Mouse (Mus musculus) layer of hippocampus, postnatal 10 days (tissue): Measurements from ENCODE around the gene Msh6. TPM values are rescaled to one million over a fixed set of nuclear protein-coding genes. Genes with fewer than 3 reads are reported as not detected.
"Not testable (repeated sequence)": the region's sequence is repeated elsewhere in the genome, so short reads cannot be mapped to it uniquely, and the experiment has no call there.

ENCODE experiments used
- DNase-seq, 2 experiments: peaks; one replicate each; pipeline ENCODE4 v3.0.0; 2021; ENCODE audit warnings: low spot score in 2 of 2
- total RNA-seq, 2 experiments: library from RNA; stranded (reverse); gene quantifications; 2 replicates each; pipeline ENCODE4 v1.2.3; 2021

Msh6 gene
- total RNA-seq, 2 experiments from 2014 or later: 16.0 to 16.4 TPM

DNA sequence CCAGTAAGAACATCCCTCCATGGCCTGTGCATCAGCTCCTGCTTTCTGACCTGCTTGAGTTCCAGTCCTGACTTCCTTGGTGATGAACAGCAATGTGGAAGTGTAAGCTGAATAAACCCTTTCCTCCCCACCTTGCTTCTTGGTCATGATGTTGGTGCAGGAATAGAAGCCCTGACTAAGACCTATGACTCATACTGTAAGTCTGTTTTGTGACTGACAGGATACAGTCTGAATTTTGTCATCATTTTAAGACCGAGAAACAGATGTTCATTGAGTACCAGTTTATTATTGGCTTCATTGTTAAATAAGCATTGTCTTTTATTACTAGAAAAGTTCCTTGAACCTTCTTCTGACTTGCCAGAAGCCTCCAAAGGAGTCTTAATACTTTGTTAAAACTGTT is 4.8 kb downstream of the Msh6 start:
- not testable (repeated sequence) for DNase-seq

DNA sequence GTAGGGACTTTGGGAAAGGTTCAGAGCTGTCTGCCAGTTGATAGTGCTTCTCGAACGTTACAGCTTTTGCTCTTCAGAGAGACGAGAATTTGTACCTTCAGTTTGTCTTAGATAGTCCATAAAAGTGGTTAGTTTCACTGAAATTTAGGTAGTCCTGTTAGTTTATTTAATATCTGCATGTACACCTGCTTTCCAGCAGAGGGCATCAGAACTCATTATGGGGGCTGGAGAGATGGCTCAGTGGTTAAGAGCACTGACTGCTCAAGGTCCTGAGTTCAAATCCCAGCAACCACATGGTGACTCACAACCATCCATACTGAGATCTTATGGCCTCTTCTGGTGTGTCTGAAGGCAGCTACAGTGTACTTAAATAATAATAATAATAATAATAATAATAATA is 7.2 kb downstream of the Msh6 start:
- no peak for DNase-seq

DNA sequence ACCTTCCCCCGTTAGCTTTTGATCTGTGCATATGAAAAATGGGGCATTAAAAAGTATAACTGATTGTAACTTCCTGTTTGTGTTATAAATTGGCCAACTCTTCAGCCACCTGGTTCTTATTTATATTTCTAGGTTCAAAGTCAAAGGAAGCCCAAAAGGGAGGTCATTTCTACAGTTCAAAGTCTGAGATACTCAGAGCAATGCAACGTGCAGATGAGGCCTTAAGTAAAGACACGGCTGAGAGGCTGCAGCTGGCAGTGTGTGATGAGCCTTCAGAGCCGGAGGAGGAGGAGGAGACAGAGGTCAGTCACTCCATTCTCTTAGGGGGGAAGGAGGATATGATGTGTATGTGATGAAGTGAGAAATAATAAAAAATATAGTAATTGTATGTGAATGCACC is 8.5 kb downstream of the Msh6 start:
- no peak for DNase-seq

DNA sequence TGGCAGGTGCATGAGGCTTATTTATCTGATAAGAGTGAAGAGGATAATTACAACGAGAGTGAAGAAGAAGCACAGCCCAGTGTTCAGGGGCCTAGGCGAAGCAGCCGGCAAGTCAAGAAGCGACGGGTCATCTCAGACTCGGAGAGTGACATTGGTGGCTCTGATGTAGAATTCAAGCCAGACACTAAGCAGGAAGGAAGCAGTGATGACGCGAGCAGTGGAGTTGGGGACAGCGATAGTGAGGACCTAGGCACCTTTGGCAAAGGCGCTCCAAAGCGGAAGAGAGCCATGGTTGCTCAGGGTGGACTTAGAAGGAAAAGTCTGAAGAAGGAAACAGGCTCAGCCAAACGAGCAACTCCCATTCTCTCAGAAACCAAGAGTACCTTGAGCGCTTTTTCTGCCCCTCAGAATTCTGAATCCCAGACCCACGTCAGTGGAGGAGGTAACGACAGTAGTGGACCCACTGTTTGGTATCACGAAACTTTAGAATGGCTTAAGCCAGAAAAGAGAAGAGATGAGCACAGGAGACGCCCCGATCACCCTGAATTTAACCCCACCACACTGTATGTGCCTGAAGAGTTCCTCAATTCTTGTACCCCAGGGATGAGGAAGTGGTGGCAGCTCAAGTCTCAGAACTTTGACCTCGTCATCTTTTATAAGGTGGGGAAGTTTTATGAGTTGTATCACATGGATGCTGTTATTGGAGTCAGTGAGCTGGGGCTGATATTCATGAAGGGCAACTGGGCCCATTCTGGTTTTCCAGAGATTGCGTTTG is 9.8 kb downstream of the Msh6 start:
- DNase-seq: no peak

DNA sequence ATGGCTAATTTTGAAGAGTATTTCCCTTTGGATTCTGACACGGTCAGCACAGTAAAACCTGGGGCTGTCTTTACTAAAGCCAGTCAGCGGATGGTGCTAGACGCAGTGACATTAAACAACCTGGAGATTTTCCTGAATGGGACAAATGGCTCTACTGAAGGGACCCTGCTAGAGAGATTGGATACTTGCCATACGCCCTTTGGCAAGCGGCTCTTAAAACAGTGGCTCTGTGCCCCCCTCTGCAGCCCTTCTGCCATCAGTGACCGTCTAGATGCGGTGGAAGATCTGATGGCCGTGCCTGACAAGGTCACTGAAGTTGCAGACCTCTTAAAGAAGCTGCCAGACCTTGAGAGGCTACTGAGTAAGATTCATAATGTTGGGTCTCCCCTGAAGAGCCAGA is 11.1 kb downstream of the Msh6 start:
- no peak for DNase-seq

DNA sequence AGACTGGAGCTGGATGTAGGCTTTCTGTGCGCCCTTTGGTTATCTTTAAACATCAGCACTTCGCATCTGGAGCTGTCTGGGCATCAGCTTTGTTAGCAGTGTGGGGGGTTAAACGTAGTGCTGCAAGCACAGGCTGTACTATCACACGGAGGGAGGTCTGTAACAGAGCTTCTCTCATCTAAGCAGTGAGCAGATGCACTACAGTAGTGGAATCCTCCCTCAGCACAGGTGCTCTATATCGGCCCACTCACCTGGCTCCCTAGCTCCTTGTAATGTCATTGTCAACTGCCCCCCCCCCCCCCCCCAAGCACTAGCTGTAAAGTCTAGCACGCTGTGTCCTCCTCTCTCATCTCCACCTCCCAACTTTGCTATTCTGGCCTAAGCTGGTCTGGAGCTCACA is 12.6 kb downstream of the Msh6 start:
- DNase-seq: no peak

DNA sequence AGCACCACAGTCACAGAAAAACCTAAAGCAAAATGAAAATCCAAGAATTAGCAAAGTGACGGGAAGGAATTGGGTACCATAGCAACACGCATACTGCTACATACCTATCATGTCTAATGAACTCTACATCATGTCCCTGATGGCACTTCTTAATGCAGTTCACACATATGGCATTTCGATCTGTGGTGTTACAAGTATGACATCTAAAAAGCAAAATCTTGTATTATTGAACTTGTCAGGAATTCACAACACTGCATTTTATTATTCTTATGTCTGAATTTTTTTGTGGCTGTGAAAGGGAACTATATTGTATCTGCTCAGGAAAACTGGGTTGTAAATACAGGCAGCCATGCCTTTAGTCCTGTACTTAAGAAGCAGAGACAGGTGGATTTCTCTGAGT is 17.3 kb downstream of the Msh6 start:
- DNase-seq: no peak

DNA sequence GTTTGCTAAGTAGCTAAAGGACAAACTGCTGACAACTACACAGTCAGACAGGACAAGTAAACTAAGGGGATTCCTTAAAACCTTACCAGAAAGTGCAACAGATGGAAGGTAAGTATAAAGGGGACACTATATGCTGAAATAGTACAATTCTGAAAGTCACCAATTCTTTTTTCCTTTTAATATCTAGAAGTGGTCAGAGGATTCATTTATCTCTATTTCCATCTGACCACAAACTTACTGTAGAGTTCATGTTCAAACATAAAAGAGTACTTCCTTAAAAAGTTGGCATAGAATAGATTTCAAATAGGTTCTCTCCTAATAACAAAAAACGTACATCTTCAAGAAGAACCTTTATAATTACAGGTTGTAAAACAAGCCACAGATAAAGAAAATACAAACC is 18.5 kb downstream of the Msh6 start:
- no peak for DNase-seq

DNA sequence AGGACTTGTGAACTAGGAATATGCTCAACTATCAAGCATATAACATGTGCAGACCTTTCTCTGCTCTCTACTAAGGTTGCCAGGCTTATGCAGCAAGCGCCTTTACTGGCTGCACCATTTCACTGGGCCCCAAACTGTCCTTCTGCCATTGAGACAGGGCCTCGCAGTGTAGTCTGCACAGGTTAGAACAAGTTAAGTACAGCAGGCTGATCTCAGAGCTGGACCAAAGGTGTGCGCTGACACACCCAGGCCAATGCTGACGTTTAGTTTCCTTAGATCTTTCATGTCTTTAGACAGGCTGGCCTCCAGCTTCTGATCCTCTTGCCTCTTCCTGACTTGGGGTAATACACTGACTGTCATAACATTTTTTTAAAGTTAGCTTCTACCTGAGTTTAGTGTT is 22.9 kb downstream of the Msh6 start:
- DNase-seq: no peak

DNA sequence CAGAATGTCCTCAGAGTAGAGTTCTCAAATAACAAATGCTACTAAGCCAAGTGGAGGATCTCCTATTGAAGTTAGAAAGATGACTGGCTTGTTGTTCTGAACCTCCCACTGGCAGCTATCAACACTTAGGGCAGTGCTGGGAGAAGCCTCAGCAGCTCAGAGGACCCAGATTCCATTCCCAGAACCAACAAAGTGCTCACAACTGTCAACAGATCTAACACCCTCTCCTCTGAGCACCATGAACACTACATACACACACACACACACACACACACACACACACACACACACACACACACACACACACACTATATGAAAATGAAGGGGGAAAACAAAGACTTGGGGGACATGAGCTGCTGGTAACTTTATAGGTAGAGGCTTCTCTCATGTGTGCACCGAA is 30.0 kb downstream of the Msh6 start:
- no peak for DNase-seq

DNA sequence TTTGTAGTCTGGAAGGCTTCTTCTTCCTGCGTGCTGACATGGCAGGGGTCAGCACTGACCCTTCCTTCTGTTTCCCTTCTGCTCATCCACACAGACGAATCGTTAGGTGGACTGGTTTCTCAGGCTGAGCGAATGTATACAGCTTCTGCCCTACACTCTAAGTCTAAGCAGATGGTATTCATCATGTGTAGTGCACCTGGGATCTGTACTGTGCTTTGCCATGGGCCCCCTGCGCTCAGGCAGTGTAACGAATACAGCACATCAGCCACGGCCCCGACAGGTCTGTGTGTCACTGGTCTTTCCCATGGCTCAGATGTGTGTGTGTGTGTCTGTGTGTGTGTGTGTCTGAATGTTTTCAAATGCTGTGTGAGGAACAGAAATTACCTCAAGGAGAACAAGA is 32.1 kb downstream of the Msh6 start:
- DNase-seq: no peak

DNA sequence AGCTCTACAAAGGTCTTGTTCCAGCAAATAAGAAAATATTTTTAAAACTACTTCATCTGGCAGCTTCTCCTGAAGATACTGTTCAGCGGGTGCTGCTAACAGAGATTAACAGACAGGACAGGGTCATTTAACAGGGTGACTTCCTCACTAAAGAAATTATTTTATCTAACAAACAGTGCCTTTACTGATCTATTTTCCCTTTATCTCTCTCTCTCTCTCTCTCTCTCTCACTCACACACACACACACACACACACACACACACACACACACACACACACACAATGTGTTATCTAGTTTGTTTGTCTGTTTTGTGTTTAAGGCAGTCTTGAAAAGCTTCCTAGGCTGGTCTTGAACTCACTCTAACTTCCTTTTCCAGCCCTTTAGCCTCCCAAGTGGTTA is 39.6 kb downstream of the Msh6 start:
- DNase-seq: no peak

DNA sequence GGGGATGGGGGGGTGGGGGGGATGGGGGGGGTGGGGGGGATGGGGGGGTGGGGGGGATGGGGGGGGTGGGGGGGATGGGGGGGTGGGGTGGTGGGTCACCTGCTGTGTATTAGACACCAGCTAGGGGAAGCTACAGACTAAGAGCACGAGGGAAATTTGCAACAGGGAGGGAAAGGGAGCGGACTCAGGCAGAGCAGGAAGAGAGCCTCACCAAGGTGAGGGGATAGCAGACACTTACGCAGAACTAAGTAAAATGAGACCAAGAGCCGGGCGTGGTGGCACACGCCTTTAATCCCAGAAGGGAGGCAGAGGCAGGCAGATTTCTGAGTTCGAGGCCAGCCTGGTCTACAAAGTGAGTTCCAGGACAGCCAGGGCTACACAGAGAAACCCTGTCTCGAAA is 41.2 kb downstream of the Msh6 start:
- not testable (repeated sequence) for DNase-seq

DNA sequence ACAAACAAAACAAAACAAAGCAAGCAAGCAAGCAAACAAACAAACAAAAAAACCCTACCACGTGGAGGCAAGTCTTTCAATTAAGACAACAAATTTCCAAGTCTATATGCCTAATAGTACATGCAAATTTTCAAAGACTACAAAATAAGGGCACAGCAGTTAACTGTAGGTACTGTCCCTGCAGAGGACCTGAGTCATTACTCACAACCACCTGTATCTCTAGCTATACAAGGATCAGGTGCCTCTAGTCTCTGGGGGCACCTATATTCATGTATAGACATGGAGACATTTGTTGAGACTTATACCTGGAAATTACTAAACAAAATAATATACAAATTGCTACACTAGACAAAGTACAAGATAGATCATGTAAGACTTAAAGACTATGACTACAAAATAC is 49.1 kb downstream of the Msh6 start:
- no peak for DNase-seq

DNA sequence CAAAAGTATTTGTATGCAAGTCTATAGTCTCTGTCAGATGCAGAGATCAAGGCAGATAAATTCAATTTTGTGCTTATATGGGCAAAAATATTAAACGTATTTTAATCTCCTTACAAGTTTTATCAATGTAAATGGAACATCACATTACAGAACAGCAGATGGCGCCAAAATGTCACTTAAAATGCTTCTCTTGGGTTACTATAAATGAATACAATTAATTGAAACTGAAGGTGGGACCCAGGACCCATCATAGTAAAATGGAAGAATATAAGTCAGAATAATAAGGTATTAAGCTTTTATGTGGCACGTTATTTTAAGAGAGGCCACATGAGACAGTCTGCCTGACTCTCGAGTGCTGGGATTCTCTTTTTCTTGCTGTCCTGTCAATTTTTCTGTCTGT is 50.4 kb downstream of the Msh6 start:
- DNase-seq: peak; percentile 28 to 57

DNA sequence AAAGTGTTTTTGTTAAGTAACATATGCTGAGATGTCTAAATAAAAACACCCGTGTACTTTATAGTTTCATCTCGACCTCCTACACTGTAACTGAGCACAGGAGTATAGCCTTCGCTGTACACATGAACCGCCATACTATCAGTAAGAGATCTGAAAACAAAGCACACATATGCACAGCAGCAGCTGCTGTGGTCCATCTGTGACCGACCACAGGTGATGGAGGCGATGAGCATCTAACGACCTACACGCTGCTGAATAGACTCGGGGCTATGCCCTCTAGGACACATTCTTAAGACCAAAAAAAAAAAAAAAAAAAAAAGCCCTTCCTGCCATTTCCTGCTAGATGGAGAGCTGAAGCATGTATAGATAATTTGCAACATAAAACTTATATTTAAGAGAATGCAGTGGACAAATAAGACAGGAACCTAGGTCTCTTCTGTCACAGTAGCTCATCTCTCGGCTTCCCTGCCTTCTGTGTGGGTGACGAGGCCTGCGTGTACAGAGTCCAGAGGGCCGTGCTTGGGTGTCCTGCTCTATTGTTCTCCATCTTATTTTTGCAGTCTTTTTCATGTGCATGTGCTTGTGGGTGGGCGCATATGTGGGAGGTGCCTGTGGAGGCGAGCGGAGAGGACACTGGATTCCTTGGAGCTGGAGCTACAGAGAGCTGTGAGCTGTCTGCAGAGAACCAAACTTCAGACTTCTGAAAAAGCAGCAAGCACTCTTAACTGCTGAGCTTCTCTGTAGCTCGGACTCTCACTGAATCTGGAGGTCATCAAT is 54.5 kb downstream of the Msh6 start:
- DNase-seq: no peak

DNA sequence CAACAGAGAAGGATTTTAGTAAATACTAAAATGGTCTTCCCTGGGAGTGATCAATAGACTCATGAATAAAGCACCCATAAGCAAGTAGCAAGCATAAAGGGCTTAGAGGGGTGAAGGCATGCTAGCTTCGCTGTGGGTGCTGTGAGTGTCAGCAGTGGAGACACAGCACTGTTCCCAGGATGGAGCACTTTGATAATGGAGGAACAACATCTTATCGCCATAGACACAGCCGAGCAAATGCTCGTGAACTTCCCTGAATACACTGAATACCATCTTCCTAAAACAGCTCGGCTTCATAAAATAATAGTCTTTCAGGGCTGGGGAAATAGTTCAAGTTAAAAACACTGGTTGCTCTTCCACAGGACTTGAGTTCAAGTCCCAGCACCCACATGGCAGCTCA is 56.9 kb downstream of the Msh6 start:
- no peak for DNase-seq

DNA sequence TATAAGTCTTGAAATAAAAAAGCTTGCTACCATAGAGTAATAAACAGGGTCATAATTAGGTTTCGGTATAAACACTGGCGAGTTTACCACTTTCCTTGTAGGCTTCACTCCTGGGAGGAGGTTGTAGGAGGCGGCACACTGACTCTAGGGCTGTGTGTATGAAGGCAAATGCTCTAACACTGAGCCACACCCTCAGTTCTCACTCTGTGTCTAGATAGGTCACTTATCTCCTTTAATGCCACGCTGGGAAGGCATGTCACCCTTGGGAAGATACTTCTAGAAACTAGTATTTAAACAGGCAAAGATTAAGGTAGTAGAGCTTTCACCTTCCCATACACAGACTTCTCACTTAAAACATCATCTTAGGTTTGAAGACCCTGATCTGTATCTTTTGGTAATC is 59.6 kb downstream of the Msh6 start:
- no peak for DNase-seq

Other genes with a start within 250 kb of the Msh6 start
- 10 to 100 TPM; 21.0 to 23.1 TPM for gene Kcnk12, start 177.1 kb upstream of the Msh6 start, total RNA-seq
- gene Rpl36-ps4, start 54.1 kb upstream of the Msh6 start, total RNA-seq: not detected
- gene Fbxo11, start 90.2 kb downstream of the Msh6 start, total RNA-seq: 100 to 1,000 TPM; 119 to 121 TPM